Mouse (Mus musculus) small intestine, adult 2 months (tissue): ENCODE measurements at regions not wholly inside any gene's neighbourhood (a gene's known extent, or its start where the extent isn't known, plus 50 kb on each side); places are given as distances from the start of the nearest gene placed in this dataset.

Experiments used
- H3K27ac ChIP-seq: fragments of 200-500 bp; 2 replicates; pipeline ENCODE4 v1.5.1; 2012; ENCODE audit warnings: low read depth, low read length, control low read depth, inconsistent platforms; ENCODE audit not compliant: insufficient read depth
- H3K27me3 ChIP-seq: fragments of 200-500 bp; 2 replicates; pipeline ENCODE4 v1.6.1; 2012; ENCODE audit warnings: mild to moderate bottlenecking, moderate library complexity, low read length, inconsistent platforms; ENCODE audit not compliant: control insufficient read depth, insufficient read depth
- H3K36me3 ChIP-seq: fragments of 200-500 bp; 2 replicates; pipeline ENCODE4 v1.6.1; 2012; ENCODE audit warnings: mild to moderate bottlenecking, low read length, control low read depth, inconsistent platforms; ENCODE audit not compliant: control insufficient read depth, insufficient read depth
- H3K4me1 ChIP-seq: fragments of 200-500 bp; 2 replicates; pipeline ENCODE4 v1.6.1; 2012; ENCODE audit warnings: low read length, inconsistent platforms, mixed read lengths; ENCODE audit not compliant: control insufficient read depth, insufficient read depth, insufficient read length
- H3K4me3 ChIP-seq: fragments of 200-500 bp; 2 replicates; pipeline ENCODE4 v1.5.1; 2012; ENCODE audit warnings: low read depth, mild to moderate bottlenecking, control low read depth, inconsistent platforms, low read length, moderate library complexity
- CTCF ChIP-seq: fragments of 200-500 bp; IDR thresholded peaks from 2 replicates; pipeline ENCODE4 v1.5.1; 2012; ENCODE audit warnings: low read depth, mild to moderate bottlenecking, control low read depth, inconsistent platforms, low read length, moderate library complexity, mixed read lengths; ENCODE audit not compliant: insufficient replicate concordance, insufficient read length; ENCODE audit errors: extremely low read depth
- POLR2A ChIP-seq: fragments of 200-500 bp; IDR thresholded peaks from 2 replicates; pipeline ENCODE4 v1.6.1; 2012; ENCODE audit warnings: low read depth, mild to moderate bottlenecking, control low read depth, inconsistent platforms, low read length, moderate library complexity
- WGBS: fragments of 180-500 bp; shearing (Covaris S2); methylation state at CpG from one replicate; pipeline ENCODE4 v1.1.7; 2018; 5-methylcytosine and 5-hydroxymethylcytosine counted together

- Histone ChIP-seq H3K4me3 (no peak overlapping the region), H3K27ac (no peak overlapping the region), H3K4me1 (no peaks in the 10 kb centered on the region), H3K36me3 (no peaks in the 10 kb centered on the region), H3K27me3 (no peaks in the 10 kb centered on the region)
- 77% methylated on average over 6 of the region's 6 CpGs for WGBS
- TF ChIP-seq CTCF (no peak), POLR2A (no peak)
These were observed 491.6 kb upstream of the Kif2a start for GRCm38 (mm10) chr13:107513274-107514146.

- no peak for TF ChIP-seq CTCF
- TF ChIP-seq POLR2A: no peak
- H3K4me1 ChIP-seq: no peaks in the 10 kb centered on the region
- no peaks in the 10 kb centered on the region for H3K36me3 ChIP-seq
- H3K27me3 ChIP-seq: no peaks in the 10 kb centered on the region
- WGBS: 35% methylated on average over 3 of the region's 3 CpGs
- no peak overlapping the region for H3K4me3 ChIP-seq
- H3K27ac ChIP-seq: no peak overlapping the region
These were observed 485.4 kb upstream of the Kif2a start for GRCm38 (mm10) chr13:107507336-107507735.

GRCm38 (mm10) chr13:107506832-107507231 lies 484.9 kb upstream of the Kif2a start:
- no peaks in the 10 kb centered on the region for H3K36me3 ChIP-seq
- H3K4me3 ChIP-seq: no peak overlapping the region
- H3K4me1 ChIP-seq: no peaks in the 10 kb centered on the region
- TF ChIP-seq POLR2A (no peak), CTCF (no peak)
- 68% methylated on average over 4 of the region's 4 CpGs for WGBS
- H3K27ac ChIP-seq: no peak overlapping the region
- no peaks in the 10 kb centered on the region for H3K27me3 ChIP-seq

- no peaks in the 10 kb centered on the region for H3K27me3 ChIP-seq
- no peak overlapping the region for H3K4me3 ChIP-seq
- no peaks in the 10 kb centered on the region for H3K36me3 ChIP-seq
- H3K4me1 ChIP-seq: no peaks in the 10 kb centered on the region
- H3K27ac ChIP-seq: no peak overlapping the region
- no peak for TF ChIP-seq CTCF
- no peak for TF ChIP-seq POLR2A
These were observed 483.4 kb upstream of the Kif2a start for GRCm38 (mm10) chr13:107505318-107505717.

- no peak overlapping the region for H3K4me3 ChIP-seq
- TF ChIP-seq CTCF (no peak), POLR2A (no peak)
- WGBS: 46% methylated on average over 7 of the region's 7 CpGs
- no peak overlapping the region for H3K27ac ChIP-seq
- no peaks in the 10 kb centered on the region for H3K36me3 ChIP-seq
- H3K27me3 ChIP-seq: no peaks in the 10 kb centered on the region
- no peaks in the 10 kb centered on the region for H3K4me1 ChIP-seq
These were observed 480.3 kb upstream of the Kif2a start for GRCm38 (mm10) chr13:107502261-107502660.

GRCm38 (mm10) chr13:107500776-107501489 lies 479.0 kb upstream of the Kif2a start:
- no peak overlapping the region for H3K4me3 ChIP-seq
- no peaks in the 10 kb centered on the region for H3K4me1 ChIP-seq
- no peak for TF ChIP-seq CTCF
- TF ChIP-seq POLR2A: no peak
- no peaks in the 10 kb centered on the region for H3K36me3 ChIP-seq
- no peak overlapping the region for H3K27ac ChIP-seq
- H3K27me3 ChIP-seq: no peaks in the 10 kb centered on the region
- 87% methylated on average over 12 of the region's 12 CpGs for WGBS

- H3K4me1 ChIP-seq: no peaks in the 10 kb centered on the region
- H3K27ac ChIP-seq: no peak overlapping the region
- H3K36me3 ChIP-seq: no peaks in the 10 kb centered on the region
- no peak overlapping the region for H3K4me3 ChIP-seq
- 65% methylated on average over 4 of the region's 4 CpGs for WGBS
- no peaks in the 10 kb centered on the region for H3K27me3 ChIP-seq
- no peak for TF ChIP-seq POLR2A
- no peak for TF ChIP-seq CTCF
These were observed 477.4 kb upstream of the Kif2a start for GRCm38 (mm10) chr13:107499296-107499695.
